Mouse (Mus musculus) lung, embryonic 15.5 days (tissue): Measurements from ENCODE around the gene Prox1. TPM values are rescaled to one million over a fixed set of nuclear protein-coding genes. Genes with fewer than 3 reads are reported as not detected.
A peak's percentile ranks its signal among the peaks of the same experiment; 100 is the strongest.

ENCODE experiments used
- ATAC-seq: fragments of 200-750 bp; cut with Nextera tagmentation; 2 replicates; pipeline ENCODE4 v1.8.0; 2017; ENCODE audit warnings: moderate number of reproducible peaks, borderline replicate concordance; ENCODE audit not compliant: low FRiP score, low TSS enrichment; ENCODE audit errors: extremely low read depth
- H3K27ac ChIP-seq: fragments of 300-500 bp; sonication (generic); 2 replicates; pipeline ENCODE4 v1.5.1; 2015; ENCODE audit warnings: moderate library complexity, mild to moderate bottlenecking, inconsistent platforms
- H3K27me3 ChIP-seq: fragments of 300-500 bp; sonication (generic); 2 replicates; pipeline ENCODE4 v1.6.1; 2015; ENCODE audit warnings: inconsistent platforms
- H3K36me3 ChIP-seq: fragments of 300-500 bp; sonication (generic); 2 replicates; pipeline ENCODE4 v1.6.1; 2015; ENCODE audit warnings: inconsistent platforms
- H3K4me1 ChIP-seq: fragments of 300-500 bp; sonication (generic); 2 replicates; pipeline ENCODE4 v1.6.1; 2015; ENCODE audit warnings: inconsistent platforms
- H3K4me2 ChIP-seq: fragments of 300-500 bp; sonication (generic); 2 replicates; pipeline ENCODE4 v1.6.1; 2015; ENCODE audit warnings: inconsistent platforms, mild to moderate bottlenecking, moderate library complexity
- H3K4me3 ChIP-seq: fragments of 300-500 bp; sonication (generic); 2 replicates; pipeline ENCODE4 v1.5.1; 2015; ENCODE audit warnings: mild to moderate bottlenecking, inconsistent platforms
- H3K9ac ChIP-seq: fragments of 300-500 bp; sonication (generic); 2 replicates; pipeline ENCODE4 v1.6.1; 2015; ENCODE audit warnings: inconsistent platforms
- H3K9me3 ChIP-seq: fragments of 300-500 bp; sonication (generic); 2 replicates; pipeline ENCODE4 v1.6.1; 2016; ENCODE audit warnings: inconsistent platforms
- WGBS: fragments of 180-500 bp; shearing (Covaris S2); methylation state at CpG from one replicate; pipeline ENCODE4 v1.1.7; 2015; 5-methylcytosine and 5-hydroxymethylcytosine counted together
- polyA plus RNA-seq: library from polyadenylated mRNA; unstranded; fragments of >200 nt; fragmentation: Nextera tagmentation; extraction: Ambion mirVana; gene quantifications from 2 replicates; pipeline ENCODE4 v1.2.1, GENCODE M21; 2015

Prox1 gene
- polyA plus RNA-seq, 1 experiment from 2014 or later: 2.0 TPM

DNA sequence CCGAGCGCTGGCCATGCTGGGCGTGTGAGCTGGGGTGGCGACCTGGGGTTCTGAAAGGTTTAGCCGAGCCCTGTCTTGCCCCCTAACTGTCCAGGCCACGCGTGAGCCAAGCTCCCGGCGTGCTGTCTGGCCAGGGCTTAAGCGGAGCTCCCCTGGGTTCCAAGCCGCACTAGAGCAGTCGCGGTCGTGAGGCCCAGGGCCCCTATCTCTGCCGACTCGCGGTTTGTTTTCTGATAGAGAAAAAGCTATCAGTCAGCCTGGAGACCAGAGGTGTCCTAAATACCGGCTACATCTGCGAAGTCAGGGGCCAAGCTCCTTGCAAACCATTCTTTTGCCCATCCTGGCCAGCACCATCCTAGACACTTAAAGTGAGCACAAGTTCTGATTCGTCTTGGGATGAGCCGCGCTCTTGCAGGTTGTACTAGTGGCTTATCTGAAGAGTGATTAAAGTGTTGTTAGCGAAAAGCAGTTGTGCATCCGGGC is 2.5 kb upstream of the Prox1 start:
- WGBS: 2% methylated on average over 24 of the region's 24 CpGs
- 0 out of 2 replicates have a peak overlapping the region, but pooled peaks have one; percentile 13 for H3K4me2 ChIP-seq
- ATAC-seq: no peak
- H3K27me3 ChIP-seq: peaks cover 93% of the 10 kb centered on the region
- H3K9ac ChIP-seq: no peak overlapping the region
- H3K9me3 ChIP-seq: no peaks in the 10 kb centered on the region
- H3K36me3 ChIP-seq: no peaks in the 10 kb centered on the region
- H3K4me1 ChIP-seq: peaks cover 55% of the 10 kb centered on the region
- 0 out of 2 replicates have a peak overlapping the region, but pooled peaks have one; percentile 2 for H3K4me3 ChIP-seq
- H3K27ac ChIP-seq: no peak overlapping the region

DNA sequence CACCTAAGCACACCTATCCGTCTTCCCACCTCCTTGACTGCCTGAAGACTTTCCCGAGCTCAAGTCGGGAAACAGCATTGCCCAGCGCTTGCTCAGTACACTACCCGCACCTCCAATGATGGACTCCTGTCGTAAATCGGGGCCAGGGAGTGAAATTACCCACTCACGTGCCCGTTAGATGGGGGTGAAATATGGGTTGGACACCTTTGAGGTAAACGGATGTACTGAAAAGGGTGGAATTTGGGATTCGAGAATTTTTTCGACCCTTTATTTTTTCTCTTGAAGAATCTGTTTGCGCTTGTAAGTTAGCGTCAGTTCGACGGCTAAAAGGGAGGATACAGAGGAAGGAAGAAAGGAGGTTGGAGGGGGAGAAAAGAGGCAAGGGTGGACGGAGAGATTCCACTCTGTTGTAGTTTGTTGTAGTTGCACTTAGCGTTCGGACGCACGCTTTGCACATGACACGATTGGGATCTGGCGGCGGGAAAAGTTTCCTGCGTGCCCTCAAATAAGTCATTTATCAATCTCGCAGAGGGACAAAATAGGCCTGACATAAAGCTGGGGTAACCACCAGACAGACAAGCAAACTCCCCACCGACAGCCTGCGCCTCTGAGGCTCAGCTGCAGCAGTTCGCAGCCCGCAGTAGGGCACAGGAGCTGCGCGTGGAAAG is 1.9 kb upstream of the Prox1 start:
- H3K9me3 ChIP-seq: no peaks in the 10 kb centered on the region
- H3K36me3 ChIP-seq: no peaks in the 10 kb centered on the region
- H3K4me2 ChIP-seq: 0 out of 2 replicates have a peak overlapping the region, but pooled peaks have one; percentile 9
- peaks cover 95% of the 10 kb centered on the region for H3K27me3 ChIP-seq
- H3K4me3 ChIP-seq: 0 out of 2 replicates have a peak overlapping the region, but pooled peaks have one; percentile 2
- H3K9ac ChIP-seq: no peak overlapping the region
- WGBS: 2% methylated on average over 32 of the region's 32 CpGs
- no peak for ATAC-seq
- peaks cover 55% of the 10 kb centered on the region for H3K4me1 ChIP-seq
- no peak overlapping the region for H3K27ac ChIP-seq

DNA sequence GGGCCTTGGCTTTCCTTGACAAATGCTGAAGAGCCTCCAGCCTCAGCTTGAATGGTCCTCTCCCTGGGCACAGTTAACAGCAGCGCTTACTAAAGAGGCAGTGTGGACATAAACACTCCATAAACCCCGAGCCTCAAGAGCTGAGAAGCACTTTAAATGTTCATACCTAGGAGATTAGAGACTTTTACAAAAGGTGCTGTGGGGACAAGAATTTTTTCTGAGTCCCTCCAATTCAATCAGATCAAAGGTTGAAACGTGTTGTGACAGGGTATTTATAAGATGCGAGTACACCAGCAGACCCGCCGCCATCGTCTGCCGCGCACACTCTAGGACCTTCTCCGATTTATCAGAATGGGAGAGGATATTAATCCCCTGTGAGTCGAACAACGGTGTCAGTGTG is 1.2 kb upstream of the Prox1 start:
- Histone ChIP-seq H3K4me2 (peak overlapping the region; percentile 96; the same call in 1 of the 2 replicates), H3K4me1 (peaks cover 55% of the 10 kb centered on the region), H3K9me3 (no peaks in the 10 kb centered on the region), H3K27ac (no peak overlapping the region), H3K4me3 (0 out of 2 replicates have a peak overlapping the region, but pooled peaks have one; percentile 3), H3K9ac (no peak overlapping the region), H3K36me3 (no peaks in the 10 kb centered on the region), H3K27me3 (peaks cover 91% of the 10 kb centered on the region)
- 2% methylated on average over 12 of the region's 12 CpGs for WGBS
- no peak for ATAC-seq

DNA sequence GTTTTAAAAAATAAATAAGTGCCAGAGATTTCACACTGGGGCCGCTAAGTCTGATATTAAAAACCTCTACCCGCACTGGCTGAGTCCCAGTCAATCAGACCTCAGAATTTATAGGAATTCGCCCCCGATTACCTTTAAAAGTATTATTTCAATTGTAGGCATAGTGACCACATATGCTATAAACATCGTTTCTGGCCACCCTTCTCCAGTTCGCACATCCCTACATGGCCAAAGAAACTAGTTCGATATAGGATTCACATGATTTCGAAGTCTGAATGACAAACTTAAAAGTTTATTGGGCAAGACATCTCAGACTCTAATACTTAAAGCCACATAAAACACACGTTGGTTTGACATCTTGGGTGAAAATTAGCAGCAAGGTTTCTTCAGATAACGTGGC is 827 bp upstream of the Prox1 start:
- Histone ChIP-seq H3K4me2 (peak overlapping the region; percentile 96), H3K4me1 (peaks cover 55% of the 10 kb centered on the region), H3K4me3 (peak overlapping the region; percentile 63), H3K9me3 (no peaks in the 10 kb centered on the region), H3K9ac (no peak overlapping the region), H3K27ac (no peak overlapping the region), H3K36me3 (no peaks in the 10 kb centered on the region), H3K27me3 (peaks cover 89% of the 10 kb centered on the region)
- WGBS: 5% methylated on average over 10 of the region's 10 CpGs
- no peak for ATAC-seq

DNA sequence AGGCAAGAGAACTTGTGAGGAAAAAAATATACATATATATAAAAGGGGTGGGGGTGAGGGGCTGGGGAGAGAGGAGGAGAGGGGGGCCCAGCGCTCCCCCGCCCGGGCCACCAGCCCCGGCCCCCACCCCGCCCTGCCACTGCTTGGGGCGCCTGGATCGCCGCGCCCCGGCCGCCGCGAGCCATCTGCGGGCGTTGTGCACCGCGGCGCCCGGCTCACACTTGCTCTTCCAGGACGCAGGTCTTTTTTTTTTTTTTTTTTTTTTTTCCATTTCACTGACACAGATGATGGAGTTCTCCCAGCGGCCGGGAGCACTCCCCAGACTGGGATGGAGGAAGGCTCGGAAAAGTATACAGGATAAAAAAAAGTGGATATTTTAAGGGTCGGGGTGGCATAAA is 304 bp upstream of the Prox1 start:
- Histone ChIP-seq H3K4me3 (peak overlapping the region; percentile 63), H3K4me2 (peak overlapping the region; percentile 96), H3K27me3 (peaks cover 89% of the 10 kb centered on the region), H3K36me3 (no peaks in the 10 kb centered on the region), H3K9ac (peak overlapping the region; percentile 50), H3K27ac (no peak overlapping the region), H3K9me3 (no peaks in the 10 kb centered on the region), H3K4me1 (peaks cover 55% of the 10 kb centered on the region)
- peak; percentile 47; the same call in 1 of the 2 replicates for ATAC-seq
- under 1% methylated on average over 8 of the region's 24 CpGs for WGBS

DNA sequence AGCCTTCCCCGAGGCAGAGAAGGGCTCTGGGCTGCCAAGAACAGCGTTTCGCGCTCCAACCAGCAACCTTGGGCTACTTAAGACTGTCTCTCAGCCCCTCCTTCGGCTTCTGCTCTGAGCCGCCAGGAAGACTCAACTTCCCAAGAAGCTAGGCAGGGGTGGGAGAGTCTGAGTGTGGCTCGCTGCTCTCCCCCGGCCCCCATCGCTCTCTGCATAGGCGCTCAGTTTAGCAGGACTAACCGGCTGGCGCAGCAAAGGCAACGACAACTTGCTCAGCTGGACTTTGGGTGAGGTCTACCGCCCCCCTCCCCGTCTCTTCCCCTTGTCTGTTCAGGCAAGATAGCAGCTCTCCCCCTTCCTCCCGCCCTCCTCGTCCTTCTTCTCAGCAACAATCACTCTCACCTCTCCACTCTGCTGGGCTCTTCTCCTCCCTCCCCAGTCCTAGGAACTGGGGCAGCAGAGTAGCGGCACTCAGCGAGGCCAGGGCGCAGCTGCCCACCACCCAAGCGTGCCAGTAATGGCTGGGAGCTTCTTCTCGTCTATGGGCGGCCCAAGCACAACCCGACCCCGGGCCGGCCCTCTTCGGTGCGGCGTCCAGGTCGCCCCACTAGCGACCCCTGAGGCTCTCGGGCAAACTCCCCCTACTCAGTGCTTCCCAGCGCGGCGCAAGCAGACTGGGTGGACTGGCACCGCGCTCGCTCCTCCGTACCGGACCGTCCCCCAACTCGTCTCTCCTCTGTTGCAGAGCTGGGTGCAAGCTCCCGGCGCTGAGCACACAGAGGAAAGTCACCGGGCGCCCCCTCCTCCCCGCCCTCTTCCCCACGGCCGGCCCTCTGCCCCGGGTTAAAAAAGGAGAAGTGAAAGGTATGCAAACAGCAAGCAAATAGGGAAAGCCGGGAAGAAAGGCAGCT is 1.5 kb downstream of the Prox1 start:
- Histone ChIP-seq H3K27me3 (peaks cover 84% of the 10 kb centered on the region), H3K9ac (peak overlapping the region; percentile 12; the same call in 1 of the 2 replicates), H3K27ac (no peak overlapping the region)

DNA sequence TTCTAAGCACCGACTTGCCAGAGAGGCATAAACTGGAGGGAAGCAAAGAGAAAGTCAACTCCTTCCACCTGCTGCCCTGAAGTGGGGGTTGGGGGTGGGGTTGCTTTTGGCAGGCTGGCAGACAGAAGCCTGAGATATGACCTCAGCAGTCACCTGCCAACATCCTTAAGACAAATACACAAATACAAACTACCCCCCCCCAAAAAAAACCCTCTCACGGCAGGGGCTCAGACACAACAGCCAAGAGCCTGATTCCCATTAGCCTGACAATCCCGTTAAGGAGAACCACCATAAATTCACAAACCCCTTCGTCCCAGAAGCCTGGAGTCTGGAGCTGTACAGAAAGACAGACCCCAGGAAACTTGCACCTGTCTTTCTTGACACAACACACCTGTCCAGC is 2.4 kb downstream of the Prox1 start:
- H3K36me3 ChIP-seq: no peaks in the 10 kb centered on the region
- ATAC-seq: no peak
- peak overlapping the region; percentile 63; the same call in 1 of the 2 replicates for H3K4me3 ChIP-seq
- H3K27ac ChIP-seq: no peak overlapping the region
- H3K9ac ChIP-seq: no peak overlapping the region
- no peaks in the 10 kb centered on the region for H3K9me3 ChIP-seq
- 4% methylated on average over 4 of the region's 4 CpGs for WGBS
- H3K4me1 ChIP-seq: peaks cover 35% of the 10 kb centered on the region
- peaks cover 82% of the 10 kb centered on the region for H3K27me3 ChIP-seq
- peak overlapping the region; percentile 96 for H3K4me2 ChIP-seq

More for the DNA sequence above, 1.5 kb downstream of the Prox1 start:
- peak overlapping the region; percentile 63 for H3K4me3 ChIP-seq
- under 1% methylated on average over 50 of the region's 51 CpGs for WGBS
- H3K9me3 ChIP-seq: no peaks in the 10 kb centered on the region
- H3K36me3 ChIP-seq: no peaks in the 10 kb centered on the region
- no peak for ATAC-seq
- H3K4me1 ChIP-seq: peaks cover 42% of the 10 kb centered on the region
- H3K4me2 ChIP-seq: peak overlapping the region; percentile 96

DNA sequence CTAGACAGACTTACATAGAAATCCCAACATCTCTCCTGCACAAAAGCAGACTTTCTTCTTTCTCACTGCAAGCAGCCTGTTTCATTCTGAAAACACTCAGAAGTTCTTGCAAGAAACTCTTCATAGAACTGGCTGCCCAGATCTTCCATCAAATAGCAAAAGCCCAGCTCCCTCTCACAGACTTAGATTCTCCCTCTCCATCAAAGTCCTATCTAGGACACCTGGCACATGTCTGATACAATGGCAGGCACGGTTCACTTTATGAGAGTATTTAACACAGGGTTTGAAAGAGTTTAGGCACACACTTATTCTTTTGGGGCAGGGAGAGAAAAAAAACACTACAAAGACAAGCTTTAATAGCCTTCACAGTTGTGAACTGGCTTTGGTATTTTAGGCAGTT is 2.9 kb downstream of the Prox1 start:
- H3K9me3 ChIP-seq: no peaks in the 10 kb centered on the region
- 17% methylated on average over 1 of the region's 1 CpGs for WGBS
- peaks cover 82% of the 10 kb centered on the region for H3K27me3 ChIP-seq
- peaks cover 29% of the 10 kb centered on the region for H3K4me1 ChIP-seq
- no peak overlapping the region for H3K9ac ChIP-seq
- ATAC-seq: no peak
- H3K4me3 ChIP-seq: no peak overlapping the region
- H3K4me2 ChIP-seq: no peak overlapping the region
- no peaks in the 10 kb centered on the region for H3K36me3 ChIP-seq
- no peak overlapping the region for H3K27ac ChIP-seq

DNA sequence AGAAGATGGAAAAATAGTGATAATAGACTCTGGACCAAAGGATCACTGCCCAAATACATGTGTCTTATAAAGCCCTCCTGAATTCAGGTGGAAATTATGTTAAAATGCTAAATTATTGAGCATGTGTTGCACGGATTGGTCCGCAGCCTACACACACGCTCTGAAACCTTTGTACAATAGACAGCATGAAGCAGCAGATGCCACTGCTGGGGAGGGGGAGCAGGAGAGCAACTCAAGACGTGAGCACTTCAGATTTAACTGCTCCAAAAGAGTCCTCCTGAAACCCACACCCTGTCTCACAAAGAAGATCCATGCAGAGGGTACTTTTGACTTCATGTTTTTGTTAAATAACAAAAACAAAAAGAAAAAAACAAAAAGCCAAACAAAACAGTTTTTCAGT is 5.0 kb downstream of the Prox1 start:
- no peak overlapping the region for H3K4me2 ChIP-seq
- H3K9ac ChIP-seq: no peak overlapping the region
- H3K4me1 ChIP-seq: peaks cover 21% of the 10 kb centered on the region
- no peaks in the 10 kb centered on the region for H3K9me3 ChIP-seq
- no peak overlapping the region for H3K4me3 ChIP-seq
- WGBS: 57% methylated on average over 4 of the region's 4 CpGs
- H3K27me3 ChIP-seq: peaks cover 67% of the 10 kb centered on the region
- no peak overlapping the region for H3K27ac ChIP-seq
- no peaks in the 10 kb centered on the region for H3K36me3 ChIP-seq
- ATAC-seq: no peak

DNA sequence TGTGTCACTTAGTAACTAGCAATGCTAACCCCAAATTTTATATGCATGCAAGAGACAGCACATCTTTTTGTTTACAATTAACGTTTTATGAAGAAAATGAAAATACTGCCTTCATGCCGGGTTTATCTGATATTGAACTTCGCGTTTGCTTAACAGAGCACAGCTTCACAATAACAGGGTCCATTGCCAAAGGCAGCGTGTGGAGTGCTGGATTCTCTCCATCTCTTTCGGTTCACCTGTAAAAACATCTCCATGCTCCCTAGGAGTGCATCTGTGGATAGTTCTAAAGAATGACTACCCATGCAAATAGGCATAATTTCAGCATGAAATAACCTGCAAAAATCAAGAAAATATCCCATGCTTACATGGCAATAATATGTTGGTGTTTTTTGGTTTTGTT is 7.0 kb downstream of the Prox1 start:
- WGBS: 74% methylated on average over 6 of the region's 6 CpGs
- ATAC-seq: no peak

DNA sequence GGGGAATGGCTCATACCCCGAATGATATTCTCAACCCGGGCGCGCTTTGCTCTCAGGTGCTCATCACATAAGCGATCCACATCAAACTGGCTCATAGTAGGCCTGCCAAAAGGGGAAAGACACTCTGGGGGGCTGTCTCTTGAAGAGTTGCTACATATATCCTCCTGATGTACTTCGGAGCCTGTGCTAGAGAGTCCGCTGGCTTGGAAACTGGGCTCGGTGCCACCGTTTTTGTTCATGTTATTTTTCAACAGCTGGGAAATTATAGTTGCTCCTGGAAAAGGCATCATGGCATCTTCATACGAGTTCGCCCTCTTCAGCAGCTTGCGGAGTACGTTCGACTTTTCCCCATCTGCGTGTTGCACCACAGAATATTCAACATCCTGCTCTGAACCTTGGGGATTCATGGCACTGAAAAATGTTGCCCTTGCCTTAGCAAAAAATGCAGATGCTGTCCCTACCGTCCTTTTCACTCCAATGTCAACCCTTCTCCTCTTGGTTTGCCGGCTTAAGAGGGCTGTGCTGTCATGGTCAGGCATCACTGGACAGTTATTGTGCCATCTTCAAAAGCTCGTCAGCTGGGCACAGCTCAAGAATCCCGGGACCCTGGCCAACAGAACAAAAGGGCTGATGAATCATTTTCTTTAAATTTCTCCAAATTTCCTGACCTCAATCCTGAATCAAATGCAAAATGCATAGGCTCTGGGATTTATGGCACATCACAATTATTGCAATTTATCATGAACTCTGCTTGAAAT is 8.6 kb downstream of the Prox1 start:
- H3K4me2 ChIP-seq: peak overlapping the region; percentile 34
- ATAC-seq: peak; percentile 76; the same call in 1 of the 2 replicates
- H3K27ac ChIP-seq: peak overlapping the region; percentile 58
- no peaks in the 10 kb centered on the region for H3K9me3 ChIP-seq
- H3K27me3 ChIP-seq: peaks cover 68% of the 10 kb centered on the region
- peaks cover 4% of the 10 kb centered on the region; the same call in 1 of the 2 replicates for H3K4me1 ChIP-seq
- H3K4me3 ChIP-seq: peak overlapping the region; percentile 8; the same call in 1 of the 2 replicates
- H3K9ac ChIP-seq: no peak overlapping the region
- WGBS: 50% methylated on average over 19 of the region's 19 CpGs
- no peaks in the 10 kb centered on the region for H3K36me3 ChIP-seq

More for the DNA sequence above, 7.0 kb downstream of the Prox1 start:
- Histone ChIP-seq H3K36me3 (no peaks in the 10 kb centered on the region), H3K9ac (no peak overlapping the region), H3K4me2 (no peak overlapping the region), H3K4me3 (no peak overlapping the region), H3K9me3 (no peaks in the 10 kb centered on the region), H3K4me1 (peaks cover 5% of the 10 kb centered on the region), H3K27ac (no peak overlapping the region), H3K27me3 (peaks cover 67% of the 10 kb centered on the region)
